Mouse (Mus musculus) left cerebral cortex, adult 9 months (tissue): ENCODE data around the gene Ctc1.
A peak's percentile ranks its signal among the peaks of the same experiment; 100 is the strongest.

Experiments
- DNase-seq, 2 experiments: peaks; one replicate each; pipeline ENCODE4 v3.0.0; 2022; ENCODE audit warnings: low spot score in 2 of 2

Gene Ctc1

DNA sequence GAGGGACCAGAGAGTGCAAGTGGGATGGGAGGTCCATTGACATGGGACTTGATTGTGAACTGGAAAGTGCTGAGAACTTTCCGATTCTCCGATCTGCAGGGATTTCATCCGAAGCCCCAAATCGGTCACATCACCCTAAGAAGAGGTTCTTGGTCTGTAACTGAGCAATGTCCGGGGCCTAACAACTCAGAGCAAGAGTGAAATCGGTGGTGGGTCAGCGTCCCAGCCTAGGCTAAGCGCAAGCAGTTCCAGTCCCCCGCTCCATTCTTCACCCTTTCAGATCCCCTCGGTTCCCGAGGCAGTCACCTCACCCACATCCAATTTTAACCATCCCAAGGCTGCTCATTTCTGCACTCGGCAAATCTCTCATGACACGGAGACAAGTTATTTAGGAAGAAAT lies 54.4 kb downstream of the Ctc1 start:
- DNase-seq, result no peak

DNA sequence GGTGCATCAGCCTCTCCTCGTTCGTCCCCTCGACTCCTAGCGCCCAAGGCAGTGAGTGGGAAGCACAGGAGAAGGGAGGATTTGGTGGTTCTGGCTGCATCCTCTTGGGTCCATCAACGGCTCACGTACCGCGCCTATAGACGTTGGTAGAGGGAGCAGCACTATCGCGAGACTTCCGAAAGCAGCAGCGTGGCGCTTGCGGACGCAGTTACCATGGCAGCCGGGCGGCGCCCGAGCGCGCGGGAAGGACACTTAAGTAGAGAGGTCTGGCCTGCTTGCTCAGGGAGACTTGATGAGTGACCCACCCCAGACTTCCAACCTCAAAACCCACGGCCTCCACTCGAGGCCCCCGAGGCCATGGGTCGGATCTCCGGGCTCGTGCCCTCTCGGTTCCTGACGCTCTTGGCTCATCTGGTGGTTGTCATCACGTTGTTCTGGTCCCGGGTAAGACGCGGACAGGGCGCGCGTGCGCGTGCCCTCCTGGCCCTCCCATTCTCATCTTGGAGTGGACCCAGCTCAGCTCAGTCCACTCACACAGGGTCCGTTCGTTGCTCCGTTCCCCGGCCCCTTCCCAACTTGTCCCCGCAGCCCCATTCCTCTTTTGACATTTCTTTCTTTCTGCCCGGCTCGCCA lies 55.0 kb downstream of the Ctc1 start, which contains the start of gene Tmem107:
TSS of gene Tmem107 (plus strand) at position 217 of the 633 bp plus-strand sequence.
- peak; percentile 87 to 95 for DNase-seq

DNA sequence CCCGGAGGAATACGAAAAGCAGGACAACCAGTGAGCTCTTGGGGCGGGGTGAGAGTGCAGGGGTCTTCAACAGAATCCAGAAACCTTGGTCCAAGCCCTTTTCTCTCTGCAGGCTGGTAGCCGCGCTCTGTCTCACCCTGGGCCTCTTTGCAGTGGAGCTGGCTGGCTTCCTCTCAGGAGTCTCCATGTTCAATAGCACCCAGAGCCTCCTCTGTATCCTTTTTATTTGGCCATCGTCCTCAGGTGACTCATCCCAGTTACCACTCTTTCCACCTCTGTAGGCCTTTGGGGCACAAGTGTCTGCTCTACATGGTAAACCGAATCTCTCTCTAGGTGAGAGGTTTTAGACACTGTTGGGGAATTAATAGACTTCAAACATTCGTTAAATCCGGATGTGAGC lies 55.6 kb downstream of the Ctc1 start:
- DNase-seq, result no peak

DNA sequence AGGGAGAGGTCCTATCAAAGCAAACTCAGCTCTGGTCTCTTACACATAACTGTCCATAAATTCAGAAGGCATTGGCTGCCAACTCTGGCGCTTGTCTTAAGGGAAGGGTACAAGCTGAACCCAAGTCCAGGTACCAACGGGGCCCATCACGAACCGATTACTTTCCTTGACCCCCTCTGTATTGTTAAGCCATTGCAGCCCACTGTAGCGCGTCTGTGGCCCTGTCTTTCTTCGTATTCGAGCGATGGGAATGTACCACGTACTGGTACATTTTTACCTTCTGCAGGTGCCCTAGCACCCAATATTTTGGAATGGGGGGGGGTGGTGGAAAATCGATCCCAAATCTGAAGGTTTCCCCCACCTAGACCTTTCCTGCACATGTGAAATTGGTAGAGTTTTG lies 56.5 kb downstream of the Ctc1 start:
- DNase-seq, result no peak

DNA sequence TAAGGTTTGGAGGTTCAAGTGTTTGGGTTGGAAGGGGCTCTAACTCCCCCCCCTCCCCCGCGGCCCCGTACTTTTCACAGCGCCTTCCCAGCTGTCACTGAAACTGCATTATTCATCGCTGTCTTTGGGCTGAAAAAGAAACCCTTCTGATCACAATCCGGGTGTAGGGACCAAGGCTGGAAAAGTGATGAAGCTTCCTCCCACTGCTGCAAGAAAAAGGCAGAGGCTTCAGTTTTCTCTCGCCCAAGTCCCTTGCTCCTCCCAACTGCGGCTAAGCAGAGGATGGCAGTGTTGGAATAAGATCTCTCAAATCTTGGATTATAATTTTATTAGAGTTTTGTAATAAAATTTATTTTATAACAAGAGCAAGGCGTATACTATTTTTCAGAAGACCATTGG lies 57.0 kb downstream of the Ctc1 start:
- peak in 1 of 2 experiments; percentile 21 for DNase-seq

DNA sequence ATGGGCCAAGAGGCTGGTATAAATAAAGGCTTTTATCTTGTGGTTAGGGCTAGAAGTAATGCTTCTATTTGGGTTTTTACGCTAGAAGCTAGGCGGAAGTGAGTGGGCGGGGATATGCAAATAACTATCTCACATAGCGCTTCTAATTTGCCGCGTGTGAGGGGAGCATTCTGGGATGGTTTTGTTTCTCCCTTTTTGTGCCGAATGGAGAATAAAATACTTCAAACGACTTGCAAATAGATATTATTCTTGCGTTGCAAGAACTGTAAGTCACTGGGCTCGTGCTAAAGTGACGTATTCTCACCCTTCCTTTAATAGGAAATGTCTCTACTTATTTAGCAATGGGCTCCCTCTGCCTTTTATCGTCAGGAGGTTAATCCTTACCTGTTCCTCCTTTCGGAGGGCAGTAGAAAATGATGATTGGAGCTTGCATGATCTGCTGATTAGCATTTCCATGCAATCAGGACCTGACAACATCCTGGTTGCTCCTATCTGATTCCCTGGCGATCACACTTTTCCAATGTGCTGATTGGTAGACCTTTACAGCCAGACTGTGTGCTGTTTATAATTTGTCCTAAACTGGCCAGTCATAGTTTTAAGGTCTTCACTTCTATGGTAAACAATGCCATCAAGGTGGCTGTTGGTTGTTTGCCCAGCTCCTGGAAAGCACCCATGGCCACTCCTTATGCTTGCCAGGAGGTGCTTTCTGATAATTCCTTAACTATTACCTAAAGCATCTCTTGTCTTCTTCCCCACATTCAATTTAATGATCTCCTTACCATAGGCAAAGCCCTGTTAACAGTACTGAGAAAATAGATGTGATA lies 57.6 kb downstream of the Ctc1 start:
- peak in 1 of 2 experiments; percentile 93 for DNase-seq

DNA sequence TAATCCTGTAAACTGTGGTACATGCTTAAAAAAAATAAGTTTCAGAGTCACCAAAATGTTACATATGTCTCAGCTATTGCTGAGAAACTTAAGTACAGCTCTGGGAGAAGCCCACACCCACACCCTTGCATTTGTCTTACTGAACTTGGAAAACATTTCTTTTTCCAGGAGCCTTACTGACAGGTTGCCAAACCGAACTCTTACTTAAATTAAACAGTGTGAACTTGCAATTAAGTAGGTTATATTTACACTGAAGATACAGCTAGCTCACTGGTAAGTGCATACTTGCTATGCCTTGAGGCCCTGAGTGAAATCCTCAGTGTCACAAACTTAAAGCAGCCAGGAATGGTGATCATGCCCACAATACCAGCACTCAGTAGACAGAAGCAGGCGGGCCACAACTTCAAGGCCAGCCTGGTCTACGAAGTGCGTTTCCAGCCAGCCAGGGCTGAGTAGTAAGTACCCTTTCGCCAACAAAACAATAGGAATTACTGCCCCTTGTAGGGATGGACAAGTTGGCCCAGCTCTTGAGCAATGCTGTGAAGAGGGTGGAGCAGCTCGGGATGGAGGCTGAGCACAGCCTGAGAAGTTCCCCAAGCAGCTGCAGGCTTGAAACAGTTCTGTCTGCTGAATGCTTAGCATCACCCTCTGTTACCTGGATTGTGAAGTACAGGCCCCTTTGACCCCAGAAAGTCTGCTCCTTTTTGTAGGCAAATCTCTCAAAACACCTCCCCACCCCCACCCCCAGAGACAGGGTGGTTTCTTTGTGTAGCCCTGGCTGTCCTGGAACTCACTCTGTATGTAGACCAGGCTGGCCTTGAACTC lies 58.5 kb downstream of the Ctc1 start:
- DNase-seq, result no peak

DNA sequence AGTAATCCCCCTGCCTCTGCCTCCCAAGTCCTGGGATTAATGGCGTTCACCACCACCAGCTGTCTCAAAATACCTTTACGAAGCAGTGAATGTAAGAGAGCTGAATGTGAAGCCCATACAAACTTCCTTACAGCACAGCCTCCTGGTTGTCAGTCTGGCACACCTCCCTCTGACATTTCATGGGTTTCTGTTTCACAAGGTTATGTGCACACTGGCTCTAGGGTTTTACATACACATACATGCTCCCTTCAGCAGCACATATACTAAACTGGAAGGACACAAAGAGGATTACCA lies 59.0 kb downstream of the Ctc1 start:
- DNase-seq, result no peak

DNA sequence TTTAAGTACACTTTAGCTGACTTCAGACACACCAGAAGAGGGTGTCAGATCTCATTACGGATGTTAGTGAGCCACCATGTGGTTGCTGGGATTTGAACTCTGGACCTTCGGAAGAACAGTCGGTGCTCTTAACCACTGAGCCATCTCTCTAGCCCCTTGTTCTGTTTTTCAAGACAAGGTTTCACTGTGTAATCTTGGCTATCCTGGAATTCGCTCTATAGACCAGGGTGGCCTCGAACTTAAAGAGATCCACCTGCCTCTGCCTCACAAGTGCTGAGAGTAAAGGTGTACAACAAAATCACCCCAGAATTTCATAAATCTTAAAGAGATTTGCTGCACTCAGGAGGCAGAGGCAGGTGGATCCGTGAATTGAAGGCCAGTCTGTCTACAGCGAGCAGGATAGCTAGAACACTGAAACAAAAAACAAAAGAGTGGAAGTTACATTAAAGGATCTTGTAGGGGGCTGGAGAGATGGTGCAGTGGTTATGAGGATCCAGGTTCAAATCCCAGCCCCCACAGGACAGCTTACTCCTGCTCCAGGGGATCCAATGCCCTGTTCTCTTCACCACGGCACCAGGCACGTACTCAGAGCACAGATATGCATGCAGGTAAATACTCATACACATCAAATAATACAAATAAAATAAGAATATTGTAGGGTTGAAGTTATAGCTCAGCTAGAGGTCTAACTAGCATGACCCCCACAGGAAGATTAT lies 60.2 kb downstream of the Ctc1 start:
- DNase-seq, result no peak

DNA sequence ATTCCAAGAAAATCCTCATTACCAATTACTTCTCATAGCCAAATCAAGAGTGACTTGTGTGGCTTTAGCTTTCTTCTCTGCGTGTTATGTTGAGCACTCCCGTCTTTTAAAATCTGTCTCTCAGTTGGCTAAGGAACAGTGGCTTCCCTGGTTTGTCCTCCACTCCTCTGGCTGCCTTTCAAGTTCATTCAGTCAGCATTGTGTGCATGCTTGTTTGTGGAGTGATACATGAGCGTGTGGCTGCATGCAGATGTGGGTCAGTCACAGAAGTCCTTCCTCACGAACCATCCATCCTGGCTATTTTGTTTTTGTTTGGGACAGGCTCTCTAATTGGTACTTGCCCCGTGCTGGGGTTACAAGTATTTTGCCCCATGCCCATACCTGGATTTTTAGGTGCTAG lies 60.9 kb downstream of the Ctc1 start:
- DNase-seq, result no peak

DNA sequence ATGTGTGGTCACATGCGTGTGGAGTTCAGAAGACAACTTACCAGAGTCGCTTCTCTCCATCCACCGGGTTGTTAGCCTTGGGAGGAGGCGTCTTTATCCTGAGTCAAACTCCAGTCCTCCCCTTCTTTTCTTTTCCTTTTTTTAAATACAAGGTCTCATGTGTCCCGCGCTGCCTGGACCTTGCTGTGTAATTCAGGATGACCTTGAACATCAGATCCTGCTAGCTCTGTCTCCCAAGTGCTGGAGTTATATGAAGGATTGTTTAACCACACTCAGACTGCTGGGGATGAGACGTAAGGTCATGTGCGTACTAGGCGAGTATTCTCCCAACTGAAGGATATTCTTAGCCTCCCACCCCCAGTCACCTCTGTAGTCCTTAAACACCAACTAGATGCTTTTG lies 61.6 kb downstream of the Ctc1 start:
- no peak for DNase-seq

DNA sequence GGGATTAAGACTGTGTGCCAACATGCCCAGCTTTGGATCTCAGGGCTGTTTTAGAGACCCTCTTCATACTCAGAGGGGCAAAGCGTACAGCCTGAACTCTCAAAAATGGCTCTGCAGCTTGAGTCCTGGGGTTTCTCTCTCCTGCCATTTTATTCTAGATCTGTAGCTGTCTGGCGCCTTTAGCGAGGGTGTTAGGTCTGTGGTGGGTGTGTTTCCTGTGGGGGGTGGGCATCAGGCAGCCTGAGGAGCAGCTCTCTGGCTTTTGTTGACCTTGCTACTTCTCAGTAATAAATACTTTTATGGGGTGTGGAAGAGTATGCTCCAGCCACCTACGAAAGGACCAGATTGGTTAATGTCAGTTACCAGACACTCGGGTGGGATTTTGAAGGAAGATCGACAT lies 62.3 kb downstream of the Ctc1 start:
- no peak for DNase-seq

DNA sequence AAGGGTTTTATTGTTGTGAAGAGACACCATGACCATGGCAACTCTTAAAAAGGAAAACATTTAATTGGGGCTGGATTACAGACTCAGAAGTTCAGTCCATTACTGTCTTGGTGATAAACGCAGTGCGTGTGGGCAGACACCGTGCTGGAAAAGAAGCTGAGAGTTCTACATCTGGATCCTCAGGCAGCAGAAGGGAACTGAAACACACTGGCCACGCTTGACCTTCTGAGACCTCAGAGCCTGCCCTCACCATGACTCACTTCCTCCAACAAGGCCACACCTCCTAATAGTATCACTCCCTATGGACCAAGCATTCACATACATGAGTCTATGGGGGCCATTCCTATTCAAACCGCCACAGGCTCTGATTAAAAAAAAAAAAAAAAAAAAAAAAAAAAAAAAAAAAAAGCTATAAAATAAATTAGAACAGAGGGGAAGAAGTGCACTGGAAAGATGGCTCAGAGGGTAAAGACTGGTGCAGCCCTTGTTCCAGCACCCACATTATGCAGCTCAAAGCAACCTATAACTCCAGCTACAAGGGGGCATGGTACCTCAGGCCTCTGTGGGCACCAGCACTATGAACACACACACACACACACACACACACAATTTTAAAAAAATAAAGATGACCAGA lies 63.2 kb downstream of the Ctc1 start:
- no peak for DNase-seq

DNA sequence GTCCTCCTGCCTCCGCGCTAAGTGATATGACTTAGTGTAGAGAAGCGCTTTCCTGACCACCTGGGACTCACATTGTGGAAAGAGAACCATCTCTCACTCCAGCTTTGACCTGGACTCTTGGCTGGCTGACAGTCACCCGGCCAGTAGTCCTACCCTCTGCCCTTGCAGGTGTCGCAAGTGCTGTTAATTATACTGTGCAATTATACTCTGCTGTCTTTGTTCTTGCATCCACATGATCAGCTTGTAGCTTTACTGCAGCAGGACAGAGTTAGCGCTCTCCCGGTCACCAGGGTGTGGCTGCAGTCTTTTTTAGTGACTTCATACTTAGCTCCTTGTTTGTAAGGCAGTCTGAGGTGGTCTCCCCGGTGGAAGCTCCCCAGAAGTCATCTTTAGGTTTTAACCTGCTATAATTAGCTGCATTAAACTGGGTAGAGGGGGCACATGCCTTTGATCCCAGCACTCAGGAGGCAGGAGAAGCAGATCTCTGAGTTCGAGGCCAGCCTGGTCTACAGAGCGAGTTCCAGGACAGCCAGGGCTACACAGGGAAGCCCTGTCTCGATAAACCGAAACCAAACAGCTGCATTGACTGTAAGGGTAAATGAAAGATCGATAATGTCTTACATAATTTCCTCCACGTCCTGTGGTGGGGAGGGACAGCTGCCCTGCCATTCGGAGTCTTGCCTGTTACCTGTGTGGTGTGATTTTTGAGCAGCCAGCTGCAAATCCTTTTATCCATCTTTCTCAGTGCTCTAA lies 64.6 kb downstream of the Ctc1 start:
- no peak for DNase-seq

DNA sequence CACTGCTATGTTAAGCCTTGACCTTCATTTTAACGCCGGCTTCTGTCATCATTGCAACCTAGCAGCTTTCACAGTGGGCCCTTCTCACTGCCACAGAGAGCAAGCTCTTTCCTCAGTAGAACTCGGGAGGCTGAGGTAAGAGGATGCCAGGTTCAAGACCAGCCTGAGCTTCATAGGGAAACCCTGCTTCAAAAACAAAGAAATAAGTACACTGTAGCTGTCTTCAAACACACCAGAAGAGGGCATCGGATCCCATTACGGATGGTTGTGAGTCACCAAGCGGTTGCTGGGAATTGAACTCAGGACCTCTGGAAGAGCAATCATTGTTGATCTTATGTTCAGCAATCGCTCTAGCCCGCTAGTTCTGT lies 65.1 kb downstream of the Ctc1 start:
- DNase-seq, result no peak

DNA sequence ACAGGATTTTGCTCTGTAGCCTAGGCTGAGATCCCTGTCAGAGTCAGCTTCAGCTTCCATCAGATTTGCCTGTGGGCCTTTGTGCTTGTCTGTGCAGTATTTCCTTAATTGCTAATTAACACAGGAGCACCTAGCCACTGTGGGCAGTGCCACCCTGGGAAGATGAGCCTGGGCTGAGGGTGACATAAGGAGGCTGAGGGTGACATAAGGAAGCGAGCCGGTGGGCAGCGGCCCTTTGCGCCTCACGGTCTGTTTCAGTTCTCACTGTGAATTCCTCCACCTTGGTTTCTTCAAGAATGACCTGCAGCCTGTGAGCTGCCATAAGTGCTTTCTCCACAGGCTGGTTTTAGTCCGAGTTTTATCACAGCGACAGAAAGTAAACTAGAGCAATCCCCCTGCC lies 65.9 kb downstream of the Ctc1 start:
- DNase-seq, result no peak

DNA sequence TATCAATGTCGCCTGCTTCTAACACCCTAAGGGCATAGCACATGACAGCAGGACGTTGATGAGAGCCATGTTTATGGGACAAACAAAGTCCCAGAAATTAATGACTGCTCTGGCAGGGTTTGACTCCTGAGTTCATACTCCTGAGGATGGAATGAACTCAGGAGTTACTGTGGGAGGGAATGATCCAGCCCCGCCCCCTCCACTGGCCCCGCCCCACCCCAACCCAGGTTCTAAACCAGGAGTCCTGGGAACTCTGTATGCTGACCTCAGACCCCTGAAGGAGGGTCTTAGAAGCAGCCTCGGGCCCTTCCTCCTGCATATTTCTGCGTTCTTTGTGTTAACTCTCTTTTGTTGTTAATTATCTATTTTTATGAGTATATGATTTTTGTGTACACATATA lies 69.9 kb downstream of the Ctc1 start:
- DNase-seq, result no peak
